Mouse (Mus musculus): ENCODE measurements around the gene Btrc.
A peak's percentile ranks its signal among the peaks of the same experiment; 100 is the strongest.
"Not testable (repeated sequence)": the region's sequence is repeated elsewhere in the genome, so short reads cannot be mapped to it uniquely, and the experiment has no call there.

Gene Btrc

GRCm38 (mm10) chr19:45530200-45530995 is 166.9 kb downstream of the Btrc start:
- DNase-seq (ENCODE audit: low read depth, low spot score) = no peak

GRCm38 (mm10) chr19:45531554-45531953 is 168.0 kb downstream of the Btrc start:
- no peak for DNase-seq (ENCODE audit: low read depth, low spot score)

GRCm38 (mm10) chr19:45533617-45534016 is 170.1 kb downstream of the Btrc start:
- no peak for DNase-seq (ENCODE audit: low read depth, low spot score)

GRCm38 (mm10) chr19:45535214-45535735 is 171.7 kb downstream of the Btrc start:
- DNase-seq (ENCODE audit: low read depth, low spot score) = no peak

GRCm38 (mm10) chr19:45535929-45536328 is 172.4 kb downstream of the Btrc start:
- no peak for DNase-seq (ENCODE audit: low read depth, low spot score)

GRCm38 (mm10) chr19:45537505-45537904 is 174.0 kb downstream of the Btrc start:
- DNase-seq (ENCODE audit: low read depth, low spot score) = peak; percentile 80

- DNase-seq (ENCODE audit: low read depth, low spot score) = no peak
Observed at GRCm38 (mm10) chr19:45540657-45541408, 177.3 kb downstream of the Btrc start.

GRCm38 (mm10) chr19:45541409-45542041 is 178.0 kb downstream of the Btrc start:
- DNase-seq (ENCODE audit: low read depth, low spot score) = peak; percentile 45

- no peak for DNase-seq (ENCODE audit: low read depth, low spot score)
Observed at GRCm38 (mm10) chr19:45542061-45542460, 178.5 kb downstream of the Btrc start.

- peak; percentile 44 for DNase-seq (ENCODE audit: low read depth, low spot score)
Observed at GRCm38 (mm10) chr19:45544152-45544924, 180.8 kb downstream of the Btrc start.

- peak; percentile 87 for DNase-seq (ENCODE audit: low read depth, low spot score)
Observed at GRCm38 (mm10) chr19:45544925-45545321, 181.4 kb downstream of the Btrc start.

GRCm38 (mm10) chr19:45548196-45548595 is 184.7 kb downstream of the Btrc start:
- not testable (repeated sequence) for DNase-seq (ENCODE audit: low read depth, low spot score)

GRCm38 (mm10) chr19:45549128-45549915 is 185.8 kb downstream of the Btrc start:
- DNase-seq (ENCODE audit: low read depth, low spot score) = no peak

- DNase-seq (ENCODE audit: low read depth, low spot score) = no peak
Observed at GRCm38 (mm10) chr19:45549948-45550347, 186.4 kb downstream of the Btrc start.

- no peak for DNase-seq (ENCODE audit: low read depth, low spot score)
Observed at GRCm38 (mm10) chr19:45552187-45552586, 188.7 kb downstream of the Btrc start.

GRCm38 (mm10) chr19:45554136-45554535 is 190.6 kb downstream of the Btrc start:
- no peak for DNase-seq (ENCODE audit: low read depth, low spot score)

GRCm38 (mm10) chr19:45560153-45560890 is 196.8 kb downstream of the Btrc start, which contains the start of the genes Poll and Gm17018:
TSS of gene Poll (minus strand) at chr19:45560531.
TSS of gene Gm17018 (plus strand) at chr19:45560615.
- DNase-seq (ENCODE audit: low read depth, low spot score) = peak; percentile 87

- no peak for DNase-seq (ENCODE audit: low read depth, low spot score)
Observed at GRCm38 (mm10) chr19:45565925-45566715, 202.6 kb downstream of the Btrc start.

GRCm38 (mm10) chr19:45567367-45567766 is 203.8 kb downstream of the Btrc start:
- no peak for DNase-seq (ENCODE audit: low read depth, low spot score)
